In the genomic region with DNA sequence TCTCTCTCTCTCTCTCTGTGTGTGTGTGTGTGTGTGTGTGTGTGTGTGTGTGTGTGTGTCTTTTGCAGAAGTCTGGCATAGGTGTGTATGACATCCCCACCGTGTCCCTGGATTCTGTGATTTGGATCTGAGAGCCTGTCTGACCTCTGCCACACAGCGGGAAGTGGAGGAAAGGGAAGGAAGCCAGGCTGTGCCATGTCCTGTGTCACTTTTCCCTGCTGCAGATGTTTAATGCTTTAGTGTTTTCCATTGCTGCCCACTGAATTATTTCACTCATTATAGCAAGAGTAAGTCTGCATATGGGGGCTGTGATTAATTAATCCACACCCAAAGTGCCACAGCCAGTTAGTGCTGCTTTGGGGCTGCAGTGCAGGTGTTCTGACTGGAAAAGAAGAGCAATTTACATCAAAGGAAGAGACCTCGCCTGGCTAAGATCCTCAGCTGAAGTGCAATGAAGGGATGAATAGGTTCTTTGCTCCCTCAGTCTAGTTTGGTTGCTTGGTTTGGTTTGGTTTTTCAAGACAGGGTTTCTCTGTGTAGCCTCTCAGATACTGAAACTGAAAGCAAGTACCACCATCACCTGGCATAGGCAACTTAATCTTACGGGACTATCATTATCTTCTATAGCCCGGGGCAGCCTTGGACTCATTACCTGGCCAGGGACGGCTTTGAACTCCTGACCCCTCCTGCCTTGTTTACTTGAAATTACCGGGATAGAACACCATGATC, we compare ENCODE assay signal across 8 mouse cellular contexts. TPM values are rescaled to one million over a fixed set of nuclear protein-coding genes. Genes with fewer than 3 reads are reported as not detected.
A peak's percentile ranks its signal among the peaks of the same experiment; 100 is the strongest.
DNase-seq lines count a peak whose midpoint lies in the region; ATAC-seq lines count a peak whose summit lies in the region.

No protein-coding gene starts in this region.

- ATAC-seq in liver, embryonic 12.5 days = no peak
- ATAC-seq in monocyte, adult 5-6 weeks (replicated peaks; ENCODE audit: insufficient number of reproducible peaks, low FRiP score, low TSS enrichment, poor library complexity, severe bottlenecking) = no peak

- H3K9ac ChIP-seq in liver, embryonic 12.5 days = no peak overlapping the region

- peak overlapping the region; percentile 63; the same call in 1 of the 2 replicates for H3K4me2 ChIP-seq in liver, embryonic 12.5 days

- H3K9me3 ChIP-seq in liver, embryonic 12.5 days (replicated peaks) = no peaks in the 10 kb centered on the region

- 44% methylated on average over 7 of the region's 7 CpGs for WGBS in liver, embryonic 12.5 days (ENCODE audit: insufficient replicate concordance)

- DNase-seq in cerebellum, postnatal 10 days = peak; percentile 15 to 24
- no peak for DNase-seq in cerebellum, adult 18-20 months
- peak; percentile 44 for DNase-seq in thymus, postnatal 0 days (ENCODE audit: low spot score)
- DNase-seq in thymus, postnatal 4 days = no peak
- DNase-seq in frontal cortex, postnatal 10 days (ENCODE audit: low spot score in 2 of 2) = no peak
- DNase-seq in kidney, postnatal 14 days = no peak

- H3K27ac ChIP-seq in liver, embryonic 12.5 days = no peak overlapping the region

- peaks cover 65% of the 10 kb centered on the region for H3K27me3 ChIP-seq in liver, embryonic 12.5 days (replicated peaks)

- H3K4me3 ChIP-seq in liver, embryonic 12.5 days = no peak overlapping the region

- no peaks in the 10 kb centered on the region for H3K36me3 ChIP-seq in liver, embryonic 12.5 days

- peaks cover 13% of the 10 kb centered on the region; the same call in 1 of the 2 replicates for H3K4me1 ChIP-seq in liver, embryonic 12.5 days

RNA-seq across cellular contexts. Expression of a gene that starts 51.2 kb away (rescaled TPM):
- 4.1 and 5.8 TPM in 2 replicates for polyA plus RNA-seq in thymus, postnatal 0 days (2015; fragmentation: Nextera tagmentation; extraction: Ambion mirVana)
- 13.8 and 15.6 TPM in 2 replicates for polyA plus RNA-seq in liver, embryonic 12.5 days (2016; fragmentation: Nextera tagmentation; extraction: Ambion mirVana)
- total RNA-seq in monocyte, adult 5-6 weeks (2017) = 102 to 109 TPM (median 106 TPM) in 3 replicates

Comparison
In these comparisons a context has a peak if more than half of its experiments do, and no peak if none do; other contexts are left out.
1. DNase-seq: peak in cerebellum, postnatal 10 days (2 of 2) and thymus, postnatal 0 days (single experiment); none in cerebellum, adult 18-20 months (0 of 2), thymus, postnatal 4 days (single experiment), frontal cortex, postnatal 10 days (0 of 2) and kidney, postnatal 14 days (single experiment).